Comparison of ENCODE assay signal across 24 mouse cellular contexts in genomic region chr2:120529531-120529930, GRCm38 (mm10). TPM values are rescaled to one million over a fixed set of nuclear protein-coding genes. Genes with fewer than 3 reads are reported as not detected.
DNase-seq lines count a peak whose midpoint lies in the region; ATAC-seq and TF ChIP-seq lines count a peak whose summit lies in the region.
"Had no signal": no experiment of that assay in that cellular context is flagged by ENCODE, and none has a peak within 500 bp of the region (broad histone marks: within the 10 kb centered on the region; RNA-seq: fewer than 3 reads in every experiment).

No protein-coding gene starts in this region.

- peaks cover 6% of the 10 kb centered on the region for H3K4me1 ChIP-seq in heart, adult 2 months (ENCODE audit: control insufficient read depth, insufficient read depth, low read length)
- H3K4me1 ChIP-seq in liver, postnatal 0 days (ENCODE audit: insufficient read depth) = no peaks in the 10 kb centered on the region
- 0 out of 2 replicates have a peak, but pooled peaks cover 5% of the 10 kb centered on the region for H3K4me1 ChIP-seq in liver, embryonic 12.5 days
- H3K4me1 ChIP-seq: embryonic facial prominence, embryonic 12.5 days; forebrain, embryonic 15.5 days; limb, embryonic 12.5 days; midbrain, embryonic 13.5 days had no signal

- no peak overlapping the region for H3K4me2 ChIP-seq in liver, postnatal 0 days (ENCODE audit: low read depth, low read length)
- no peak overlapping the region for H3K4me2 ChIP-seq in liver, embryonic 12.5 days
- H3K4me2 ChIP-seq: embryonic facial prominence, embryonic 12.5 days; forebrain, embryonic 15.5 days; heart, embryonic 13.5 days; limb, embryonic 12.5 days; liver, embryonic 13.5 days; midbrain, embryonic 13.5 days had no signal

- TF ChIP-seq CTCF in heart, adult 2 months (IDR thresholded peaks at IDR 0.05) = peak; percentile 38
- peak; percentile 39 for TF ChIP-seq CTCF in liver, postnatal 0 days (IDR thresholded peaks at IDR 0.05; ENCODE audit: low read depth)
- TF ChIP-seq CTCF in brain, embryonic 14.5 days (IDR thresholded peaks at IDR 0.05; ENCODE audit: borderline replicate concordance, extremely low read depth, insufficient read depth, insufficient read length) = no peak

- H3K9ac ChIP-seq in heart, adult 2 months (ENCODE audit: low read depth, low read length) = no peak overlapping the region
- no peak overlapping the region for H3K9ac ChIP-seq in liver, postnatal 0 days (replicated peaks)
- no peak overlapping the region for H3K9ac ChIP-seq in liver, embryonic 12.5 days
- H3K9ac ChIP-seq: embryonic facial prominence, embryonic 12.5 days; forebrain, embryonic 15.5 days; heart, embryonic 13.5 days; limb, embryonic 12.5 days; liver, embryonic 13.5 days; midbrain, embryonic 13.5 days had no signal

- peaks cover 18% of the 10 kb centered on the region for H3K36me3 ChIP-seq in heart, adult 2 months (ENCODE audit: control insufficient read depth, insufficient read depth, low read length)
- peaks cover 76% of the 10 kb centered on the region for H3K36me3 ChIP-seq in liver, postnatal 0 days (replicated peaks; ENCODE audit: insufficient read depth, low read length)
- H3K36me3 ChIP-seq in liver, embryonic 12.5 days = peaks cover 98% of the 10 kb centered on the region

- TF ChIP-seq POLR2A in heart, adult 2 months (IDR thresholded peaks at IDR 0.05; ENCODE audit: insufficient read depth, low read depth, low read length) = no peak
- TF ChIP-seq POLR2A in brain, embryonic 14.5 days (IDR thresholded peaks at IDR 0.05; ENCODE audit: borderline replicate concordance, extremely low read depth, insufficient read depth, insufficient read length, poor library complexity, severe bottlenecking) = no peak

- H3K4me3 ChIP-seq in heart, adult 2 months = no peak overlapping the region
- H3K4me3 ChIP-seq in liver, postnatal 0 days (ENCODE audit: low read depth, low read length) = no peak overlapping the region
- no peak overlapping the region for H3K4me3 ChIP-seq in liver, embryonic 12.5 days
- H3K4me3 ChIP-seq: embryonic facial prominence, embryonic 12.5 days; erythroblast, embryonic 14.5 days; forebrain, embryonic 15.5 days; heart, embryonic 13.5 days; limb, embryonic 12.5 days; liver, embryonic 13.5 days; midbrain, embryonic 13.5 days had no signal

- TF ChIP-seq EP300 in heart, adult 2 months (IDR thresholded peaks at IDR 0.05; ENCODE audit: insufficient read depth, low read depth, low read length) = no peak
- no peak for TF ChIP-seq EP300 in liver, postnatal 0 days (IDR thresholded peaks at IDR 0.05; ENCODE audit: low read depth)

- no peaks in the 10 kb centered on the region for H3K27me3 ChIP-seq in heart, adult 2 months (ENCODE audit: control insufficient read depth, insufficient read depth, low read length)
- no peaks in the 10 kb centered on the region for H3K27me3 ChIP-seq in liver, postnatal 0 days (ENCODE audit: insufficient read depth, low read length)
- no peaks in the 10 kb centered on the region for H3K27me3 ChIP-seq in liver, embryonic 12.5 days (replicated peaks)
- H3K27me3 ChIP-seq: embryonic facial prominence, embryonic 12.5 days; forebrain, embryonic 15.5 days; heart, embryonic 13.5 days; limb, embryonic 12.5 days; liver, embryonic 13.5 days; midbrain, embryonic 13.5 days had no signal

- H3K27ac ChIP-seq in heart, adult 2 months = no peak overlapping the region
- H3K27ac ChIP-seq in liver, postnatal 0 days (ENCODE audit: low read depth) = no peak overlapping the region
- no peak overlapping the region for H3K27ac ChIP-seq in liver, embryonic 12.5 days
- H3K27ac ChIP-seq: embryonic facial prominence, embryonic 12.5 days; forebrain, embryonic 15.5 days; heart, embryonic 13.5 days; limb, embryonic 12.5 days; liver, embryonic 13.5 days; midbrain, embryonic 13.5 days had no signal

- no peaks in the 10 kb centered on the region for H3K79me2 ChIP-seq in heart, adult 2 months (replicated peaks; ENCODE audit: control insufficient read depth, insufficient read depth, low read length)

- no peak for ATAC-seq in liver, postnatal 0 days
- ATAC-seq in liver, embryonic 12.5 days = no peak
- ATAC-seq: forebrain, embryonic 15.5 days; hindbrain, embryonic 16.5 days; midbrain, embryonic 13.5 days had no signal

- no peak for DNase-seq in heart, adult 2 months
- no peak for DNase-seq in heart, postnatal 10 days
- no peak for DNase-seq in liver, postnatal 0 days
- DNase-seq in 416B (ENCODE audit: low read depth) = peak; percentile 31
- peak; percentile 11 for DNase-seq in brain, embryonic 14.5 days (ENCODE audit: low read depth)
- no peak for DNase-seq in cerebellum, postnatal 14 days
- DNase-seq: adrenal gland, postnatal 10 days; B cell, adult 2 months; cerebellum, adult 9-11 months; heart, postnatal 4 days; kidney, adult 8-10 months; kidney, postnatal 36 days; layer of hippocampus, adult 9-11 months; liver, embryonic 13.5 days; lung, postnatal 10 days; thymus, postnatal 36 days had no signal

- intact Hi-C loops in heart, adult 2 months (cut with DNase I) = no loop called here
- intact Hi-C loops in heart, postnatal 10 days (cut with DNase I) = no loop called here

- no peaks in the 10 kb centered on the region for H3K9me3 ChIP-seq in liver, postnatal 0 days (ENCODE audit: low read length)
- no peaks in the 10 kb centered on the region for H3K9me3 ChIP-seq in liver, embryonic 12.5 days (replicated peaks)
- H3K9me3 ChIP-seq: embryonic facial prominence, embryonic 12.5 days; forebrain, embryonic 15.5 days; heart, embryonic 13.5 days; limb, embryonic 12.5 days; liver, embryonic 13.5 days; midbrain, embryonic 13.5 days had no signal

RNA-seq across cellular contexts. Expression of gene Zfp106, which starts 34.1 kb away (rescaled TPM):
- total RNA-seq in heart, adult 2 months (2021) = 100 to 1,000 TPM; 443 to 527 TPM
- 174 and 320 TPM in 2 replicates for polyA plus RNA-seq in heart, adult 2 months (2012; rRNA removed)
- total RNA-seq in heart, postnatal 10 days (2021) = 100 to 1,000 TPM; 191 to 196 TPM
- 14.9 and 18.8 TPM in 2 replicates for polyA plus RNA-seq in liver, postnatal 0 days (2015; fragmentation: Nextera tagmentation; extraction: Ambion mirVana)
- polyA plus RNA-seq in liver, embryonic 12.5 days (2016; fragmentation: Nextera tagmentation; extraction: Ambion mirVana) = 41.9 and 43.4 TPM in 2 replicates
- polyA plus RNA-seq in brain, embryonic 14.5 days (2012; rRNA removed) = 44.6 and 53.8 TPM in 2 replicates

RNA-seq across cellular contexts. Expression of gene Snap23, which starts 37.9 kb away (rescaled TPM):
- 10 to 100 TPM; 57.9 to 65.4 TPM for total RNA-seq in heart, adult 2 months (2021)
- polyA plus RNA-seq in heart, adult 2 months (2012; rRNA removed) = 12.1 and 25.8 TPM in 2 replicates
- 10 to 100 TPM; 48.8 to 56.8 TPM for total RNA-seq in heart, postnatal 10 days (2021)
- polyA plus RNA-seq in liver, postnatal 0 days (2015; fragmentation: Nextera tagmentation; extraction: Ambion mirVana) = 17.2 TPM in 2 replicates
- 48.5 and 49.6 TPM in 2 replicates for polyA plus RNA-seq in liver, embryonic 12.5 days (2016; fragmentation: Nextera tagmentation; extraction: Ambion mirVana)
- 16.0 and 20.8 TPM in 2 replicates for polyA plus RNA-seq in brain, embryonic 14.5 days (2012; rRNA removed)

Comparison
In these comparisons a context has a peak if more than half of its experiments do, and no peak if none do; other contexts are left out.
1. DNase-seq: peak in 416B (single experiment) and brain, embryonic 14.5 days (single experiment); none in heart, adult 2 months (0 of 2), heart, postnatal 10 days (0 of 2), liver, postnatal 0 days (single experiment) and cerebellum, postnatal 14 days (0 of 2).